Mouse (Mus musculus) lung, postnatal 0 days (tissue): ENCODE measurements around the gene Rgs6.

Experiments used
- CTCF ChIP-seq: IDR thresholded peaks from 2 replicates; pipeline ENCODE4 v1.5.1; 2016; ENCODE audit warnings: antibody characterized with exemption, mild to moderate bottlenecking
- EP300 ChIP-seq: IDR thresholded peaks from 2 replicates; pipeline ENCODE4 v1.6.1; 2016; ENCODE audit warnings: antibody characterized with exemption, mild to moderate bottlenecking, control low read depth

DNA sequence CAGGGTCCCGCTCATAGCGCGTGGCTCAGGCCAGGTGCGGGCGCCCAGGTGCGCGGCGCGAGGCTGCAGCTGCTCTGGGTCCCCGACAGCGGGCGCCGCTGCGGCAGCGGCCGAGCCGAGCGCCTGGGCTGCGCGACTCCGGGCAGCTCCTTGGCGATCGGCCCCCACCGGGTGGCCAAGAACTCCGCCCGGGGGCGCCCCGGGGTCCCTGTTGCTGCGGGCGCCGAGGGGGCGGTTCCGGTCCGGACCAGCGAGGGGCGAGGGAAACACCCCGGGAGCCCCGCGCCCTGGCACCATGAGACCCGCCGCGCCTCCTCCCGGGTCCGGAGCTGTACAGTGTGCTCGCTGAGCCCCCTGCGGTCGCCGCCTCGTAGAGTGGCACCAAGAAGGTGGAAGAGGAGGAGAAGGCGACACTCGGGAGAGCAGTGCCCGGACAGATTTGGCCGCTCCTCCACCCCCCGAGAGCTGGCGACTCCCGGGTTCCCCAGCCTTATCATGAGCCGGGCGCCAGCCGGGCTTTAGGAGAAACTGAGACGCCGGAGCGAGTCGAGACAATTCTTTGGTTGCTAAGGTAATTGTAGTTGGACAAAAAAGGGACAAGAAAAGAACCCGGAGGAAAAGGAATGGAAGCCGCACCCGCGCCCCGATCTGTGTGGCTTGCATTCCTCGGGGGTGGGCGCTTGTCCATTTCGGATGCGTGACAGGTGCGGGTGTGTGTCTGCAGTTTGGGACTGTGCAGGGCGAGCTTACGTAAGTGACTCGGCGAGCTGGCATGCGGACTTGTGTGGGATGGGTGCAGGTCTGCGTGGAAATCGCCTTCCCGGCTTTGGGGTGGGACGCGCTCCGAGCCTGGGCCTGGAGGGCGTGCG lies 29.0 kb downstream of the Rgs6 start:
- TF ChIP-seq EP300 (no peak), CTCF (peak; percentile 49)
